Mouse (Mus musculus) intestine, embryonic 16.5 days (tissue): ENCODE measurements around the gene Fbln5. TPM values are rescaled to one million over a fixed set of nuclear protein-coding genes. Genes with fewer than 3 reads are reported as not detected.

ENCODE experiments used
- ATAC-seq: fragments of 200-750 bp; cut with Nextera tagmentation; 2 replicates; pipeline ENCODE4 v1.8.0; 2017; ENCODE audit warnings: moderate TSS enrichment, moderate library complexity
- H3K27ac ChIP-seq: fragments of 300-500 bp; sonication (generic); 2 replicates; pipeline ENCODE4 v1.5.1; 2014; ENCODE audit warnings: mild to moderate bottlenecking, low read length
- H3K27me3 ChIP-seq: fragments of 300-500 bp; sonication (generic); replicated peaks from 2 replicates; pipeline ENCODE4 v1.6.1; 2014; ENCODE audit warnings: low read length, control low read depth, mixed read lengths; ENCODE audit not compliant: control insufficient read depth, insufficient read depth
- H3K36me3 ChIP-seq: fragments of 300-500 bp; sonication (generic); 2 replicates; pipeline ENCODE4 v1.6.1; 2014; ENCODE audit warnings: low read length, control low read depth; ENCODE audit not compliant: control insufficient read depth, insufficient read depth
- H3K4me1 ChIP-seq: fragments of 300-500 bp; sonication (generic); 2 replicates; pipeline ENCODE4 v1.6.1; 2014; ENCODE audit warnings: low read length, control low read depth, mixed read lengths; ENCODE audit not compliant: control insufficient read depth, insufficient read depth
- H3K4me2 ChIP-seq: fragments of 300-500 bp; sonication (generic); 2 replicates; pipeline ENCODE4 v1.6.1; 2014; ENCODE audit warnings: low read depth, low read length, control low read depth
- H3K4me3 ChIP-seq: fragments of 300-500 bp; sonication (generic); 2 replicates; pipeline ENCODE4 v1.5.1; 2014; ENCODE audit warnings: mild to moderate bottlenecking, low read length
- H3K9ac ChIP-seq: fragments of 300-500 bp; sonication (generic); 2 replicates; pipeline ENCODE4 v1.6.1; 2014; ENCODE audit warnings: low read depth, low read length
- H3K9me3 ChIP-seq: fragments of 300-500 bp; sonication (generic); 2 replicates; pipeline ENCODE4 v1.6.1; 2016; ENCODE audit warnings: low read length, control low read depth; ENCODE audit not compliant: control insufficient read depth
- WGBS: fragments of 180-500 bp; shearing (Covaris S2); extraction: QIAGEN DNeasy Blood & Tissue Kit; methylation state at CpG from one replicate; pipeline ENCODE4 v1.1.7; 2014; 5-methylcytosine and 5-hydroxymethylcytosine counted together
- polyA plus RNA-seq: library from polyadenylated mRNA; unstranded; fragments of >200 nt; fragmentation: Nextera tagmentation; extraction: Ambion mirVana; gene quantifications from 2 replicates; pipeline ENCODE4 v1.2.1, GENCODE M21; 2015

Fbln5 gene
- polyA plus RNA-seq, 1 experiment from 2014 or later: 59.6 TPM

- ATAC-seq: no peak
- H3K4me3 ChIP-seq: no peak overlapping the region
- no peak overlapping the region for H3K9ac ChIP-seq
- 83% methylated on average over 8 of the region's 8 CpGs for WGBS
- H3K4me1 ChIP-seq: 0 out of 2 replicates have a peak, but pooled peaks cover 3% of the 10 kb centered on the region
- H3K27ac ChIP-seq: no peak overlapping the region
- H3K36me3 ChIP-seq: peaks cover 10% of the 10 kb centered on the region; the same call in 1 of the 2 replicates
- H3K4me2 ChIP-seq: no peak overlapping the region
- H3K27me3 ChIP-seq: no peaks in the 10 kb centered on the region
- no peaks in the 10 kb centered on the region for H3K9me3 ChIP-seq
Observed at GRCm38 (mm10) chr12:101833776-101834175, 14.9 kb upstream of the Fbln5 start.

- WGBS: 85% methylated on average over 6 of the region's 6 CpGs
- Histone ChIP-seq H3K4me1 (0 out of 2 replicates have a peak, but pooled peaks cover 3% of the 10 kb centered on the region), H3K36me3 (peaks cover 10% of the 10 kb centered on the region; the same call in 1 of the 2 replicates), H3K27ac (no peak overlapping the region), H3K27me3 (no peaks in the 10 kb centered on the region), H3K9me3 (no peaks in the 10 kb centered on the region), H3K4me3 (no peak overlapping the region), H3K4me2 (no peak overlapping the region), H3K9ac (no peak overlapping the region)
- ATAC-seq: 0 out of 2 replicates have a peak, but pooled peaks have one; percentile 17
Observed at GRCm38 (mm10) chr12:101833115-101833506, 14.3 kb upstream of the Fbln5 start.

GRCm38 (mm10) chr12:101832179-101833114, 13.6 kb upstream of the Fbln5 start:
- Histone ChIP-seq H3K36me3 (peaks cover 10% of the 10 kb centered on the region; the same call in 1 of the 2 replicates), H3K4me2 (no peak overlapping the region), H3K27ac (no peak overlapping the region), H3K27me3 (no peaks in the 10 kb centered on the region), H3K4me3 (no peak overlapping the region), H3K9me3 (no peaks in the 10 kb centered on the region), H3K9ac (no peak overlapping the region), H3K4me1 (0 out of 2 replicates have a peak, but pooled peaks cover 3% of the 10 kb centered on the region)
- WGBS: 49% methylated on average over 7 of the region's 7 CpGs
- 0 out of 2 replicates have a peak, but pooled peaks have one; percentile 36 for ATAC-seq

GRCm38 (mm10) chr12:101831221-101831620, 12.4 kb upstream of the Fbln5 start:
- no peak overlapping the region for H3K4me2 ChIP-seq
- H3K4me1 ChIP-seq: 0 out of 2 replicates have a peak, but pooled peaks cover 3% of the 10 kb centered on the region
- H3K27ac ChIP-seq: no peak overlapping the region
- peaks cover 7% of the 10 kb centered on the region; the same call in 1 of the 2 replicates for H3K36me3 ChIP-seq
- no peak overlapping the region for H3K4me3 ChIP-seq
- no peak overlapping the region for H3K9ac ChIP-seq
- no peaks in the 10 kb centered on the region for H3K27me3 ChIP-seq
- no peaks in the 10 kb centered on the region for H3K9me3 ChIP-seq
- ATAC-seq: no peak
- WGBS: 61% methylated on average over 4 of the region's 4 CpGs

GRCm38 (mm10) chr12:101823161-101823560, 4.3 kb upstream of the Fbln5 start:
- 90% methylated on average over 4 of the region's 4 CpGs for WGBS
- ATAC-seq: no peak
- Histone ChIP-seq H3K4me1 (peaks cover 7% of the 10 kb centered on the region), H3K9ac (no peak overlapping the region), H3K27me3 (no peaks in the 10 kb centered on the region), H3K4me3 (no peak overlapping the region), H3K36me3 (no peaks in the 10 kb centered on the region), H3K4me2 (no peak overlapping the region), H3K27ac (no peak overlapping the region), H3K9me3 (no peaks in the 10 kb centered on the region)

- H3K4me3 ChIP-seq: no peak overlapping the region
- H3K4me1 ChIP-seq: peaks cover 7% of the 10 kb centered on the region
- H3K9ac ChIP-seq: no peak overlapping the region
- H3K36me3 ChIP-seq: no peaks in the 10 kb centered on the region
- 28% methylated on average over 3 of the region's 3 CpGs for WGBS
- no peak overlapping the region for H3K27ac ChIP-seq
- ATAC-seq: peak; percentile 51
- no peak overlapping the region for H3K4me2 ChIP-seq
- no peaks in the 10 kb centered on the region for H3K9me3 ChIP-seq
- H3K27me3 ChIP-seq: no peaks in the 10 kb centered on the region
Observed at GRCm38 (mm10) chr12:101821596-101821995, 2.7 kb upstream of the Fbln5 start.

- no peaks in the 10 kb centered on the region for H3K27me3 ChIP-seq
- H3K9ac ChIP-seq: peak overlapping the region; percentile 58
- peaks cover 7% of the 10 kb centered on the region for H3K4me1 ChIP-seq
- H3K36me3 ChIP-seq: no peaks in the 10 kb centered on the region
- WGBS: 37% methylated on average over 9 of the region's 9 CpGs
- peak overlapping the region; percentile 56 for H3K4me3 ChIP-seq
- H3K4me2 ChIP-seq: peak overlapping the region; percentile 93
- H3K9me3 ChIP-seq: no peaks in the 10 kb centered on the region
- no peak overlapping the region for H3K27ac ChIP-seq
- ATAC-seq: no peak
Observed at GRCm38 (mm10) chr12:101819570-101819969, 715 bp upstream of the Fbln5 start.

- ATAC-seq: 0 out of 2 replicates have a peak, but pooled peaks have one; percentile 10
- Histone ChIP-seq H3K9ac (peak overlapping the region; percentile 58), H3K4me3 (peak overlapping the region; percentile 56), H3K36me3 (no peaks in the 10 kb centered on the region), H3K4me1 (peaks cover 7% of the 10 kb centered on the region), H3K4me2 (peak overlapping the region; percentile 93), H3K9me3 (no peaks in the 10 kb centered on the region), H3K27me3 (no peaks in the 10 kb centered on the region), H3K27ac (peak overlapping the region; percentile 76)
- WGBS: 21% methylated on average over 11 of the region's 11 CpGs
Observed at GRCm38 (mm10) chr12:101818246-101818607, 628 bp downstream of the Fbln5 start.

GRCm38 (mm10) chr12:101816810-101817209, 2.0 kb downstream of the Fbln5 start:
- H3K4me1 ChIP-seq: peaks cover 7% of the 10 kb centered on the region
- H3K27me3 ChIP-seq: no peaks in the 10 kb centered on the region
- no peak overlapping the region for H3K27ac ChIP-seq
- H3K4me3 ChIP-seq: no peak overlapping the region
- no peaks in the 10 kb centered on the region for H3K36me3 ChIP-seq
- no peaks in the 10 kb centered on the region for H3K9me3 ChIP-seq
- no peak overlapping the region for H3K9ac ChIP-seq
- H3K4me2 ChIP-seq: no peak overlapping the region
- ATAC-seq: no peak
- 61% methylated on average over 5 of the region's 5 CpGs for WGBS
